8 mouse cellular contexts compared by ENCODE assay signal in genomic region chr14:49782715-49783531, GRCm38 (mm10). TPM values are rescaled to one million over a fixed set of nuclear protein-coding genes. Genes with fewer than 3 reads are reported as not detected.
A peak's percentile ranks its signal among the peaks of the same experiment; 100 is the strongest.
DNase-seq lines count a peak whose midpoint lies in the region; ATAC-seq lines count a peak whose summit lies in the region.

TSS of gene Armh4 (minus strand) at chr14:49783383.

- WGBS in embryonic facial prominence, embryonic 11.5 days = under 1% methylated on average over 24 of the region's 24 CpGs

- H3K4me3 ChIP-seq in embryonic facial prominence, embryonic 11.5 days (ENCODE audit: low read depth, low read length) = peak within 1 kb of the TSS; percentile 58
- H3K4me3 ChIP-seq in megakaryocyte, embryonic 14.5 days (replicated peaks) = peak within 1 kb of the TSS; percentile 85

- H3K27me3 ChIP-seq in embryonic facial prominence, embryonic 11.5 days (ENCODE audit: control insufficient read depth, insufficient read depth, low read length) = no peaks in the 10 kb centered on the region
- peaks cover 7% of the 10 kb centered on the region for H3K27me3 ChIP-seq in megakaryocyte, embryonic 14.5 days (replicated peaks)

- peak within 1 kb of the TSS; percentile 58 for H3K9ac ChIP-seq in embryonic facial prominence, embryonic 11.5 days (replicated peaks; ENCODE audit: low read length)

- no peak within 1 kb of the TSS for H3K27ac ChIP-seq in embryonic facial prominence, embryonic 11.5 days (replicated peaks; ENCODE audit: low read depth, low read length)

- peak within 1 kb of the TSS; percentile 66 for H3K4me2 ChIP-seq in embryonic facial prominence, embryonic 11.5 days (ENCODE audit: low read depth, low read length)

- H3K36me3 ChIP-seq in embryonic facial prominence, embryonic 11.5 days (replicated peaks; ENCODE audit: control insufficient read depth, insufficient read depth, low read depth, low read length) = no peaks in the 10 kb centered on the region
- H3K36me3 ChIP-seq in megakaryocyte, embryonic 14.5 days (replicated peaks; ENCODE audit: low read length) = no peaks in the 10 kb centered on the region

- intact Hi-C loops in left cerebral cortex, postnatal 14 days (cut with DNase I) = no loop called here

- H3K9me3 ChIP-seq in embryonic facial prominence, embryonic 11.5 days (replicated peaks; ENCODE audit: control insufficient read depth, low read length) = no peaks in the 10 kb centered on the region
- no peaks in the 10 kb centered on the region for H3K9me3 ChIP-seq in megakaryocyte, embryonic 14.5 days

- peak; percentile 66 for DNase-seq in adrenal gland, postnatal 14 days
- peak; percentile 92 for DNase-seq in embryonic facial prominence, embryonic 11.5 days (ENCODE audit: low spot score)
- DNase-seq in heart, adult 18-20 months = peak; percentile 55 to 56
- DNase-seq in kidney, adult 11 months = peak; percentile 78
- peak; percentile 84 to 91 for DNase-seq in left cerebral cortex, postnatal 14 days (ENCODE audit: low spot score in 2 of 2)
- DNase-seq in right cerebral cortex, postnatal 4 days = peak; percentile 68
- no peak for DNase-seq in T-cell, adult 2 months (ENCODE audit: low spot score)

- ATAC-seq in embryonic facial prominence, embryonic 11.5 days (replicated peaks; ENCODE audit: insufficient number of reproducible peaks, low FRiP score, low TSS enrichment, low read depth) = peak; percentile 99

- no peaks in the 10 kb centered on the region for H3K4me1 ChIP-seq in embryonic facial prominence, embryonic 11.5 days (ENCODE audit: control insufficient read depth, insufficient read depth, low read length)
- H3K4me1 ChIP-seq in megakaryocyte, embryonic 14.5 days = peaks cover 7% of the 10 kb centered on the region; the same call in 1 of the 2 replicates

RNA-seq across cellular contexts. Expression of gene Armh4, which starts in this region (rescaled TPM):
- total RNA-seq in adrenal gland, postnatal 14 days (2021) = 1.8 and 2.1 TPM in 2 replicates
- 21.8 and 24.8 TPM in 2 replicates for polyA plus RNA-seq in embryonic facial prominence, embryonic 11.5 days (2014; fragmentation: Nextera tagmentation; extraction: Ambion mirVana)
- 10 to 100 TPM in 1 of 2 experiments, 1 to 10 TPM in 1; 6.9 to 10.2 TPM for total RNA-seq in heart, adult 18-20 months (2021)
- total RNA-seq in left cerebral cortex, postnatal 14 days (2021) = 10 to 100 TPM; 24.2 to 25.0 TPM
- not detected in 2 replicates for polyA plus RNA-seq in megakaryocyte, embryonic 14.5 days (2012; ENCODE audit: insufficient read depth, low replicate concordance)

Comparison
In these comparisons a context has a peak if more than half of its experiments do, and no peak if none do; other contexts are left out.
1. RNA of gene Armh4 (polyA plus RNA-seq): 21.8 to 24.8 TPM in embryonic facial prominence, embryonic 11.5 days; not detected in megakaryocyte, embryonic 14.5 days; every median in the first group is over 10 times any median in the second.